Comparison of ENCODE assay signal across 13 mouse cellular contexts in the genomic region with DNA sequence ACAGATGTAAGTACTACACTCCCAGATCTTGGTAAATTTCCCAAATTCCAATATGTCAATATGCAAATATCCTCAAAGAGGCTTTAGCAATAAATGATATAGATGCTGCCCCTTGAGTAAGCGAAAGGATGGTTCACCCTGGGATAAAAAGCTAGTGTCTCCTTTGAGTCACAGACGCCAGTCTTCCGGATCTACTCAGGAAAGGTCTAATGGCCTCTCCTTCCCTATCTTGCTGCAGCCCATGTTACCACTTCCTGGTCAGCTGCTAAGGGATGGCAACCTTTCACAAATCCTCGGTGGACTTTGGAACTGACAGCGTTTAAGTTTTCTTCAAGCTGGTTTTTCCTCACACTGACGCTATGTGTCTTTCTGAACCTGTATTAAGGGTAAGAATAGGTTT. TPM values are rescaled to one million over a fixed set of nuclear protein-coding genes. Genes with fewer than 3 reads are reported as not detected.
DNase-seq lines count a peak whose midpoint lies in the region; ATAC-seq lines count a peak whose summit lies in the region.
"Had no signal": no experiment of that assay in that cellular context is flagged by ENCODE, and none has a peak within 500 bp of the region (broad histone marks: within the 10 kb centered on the region; RNA-seq: fewer than 3 reads in every experiment).

No protein-coding gene starts in this region.

- no peak overlapping the region for H3K9ac ChIP-seq in embryonic facial prominence, embryonic 13.5 days
- H3K9ac ChIP-seq in kidney, embryonic 16.5 days (replicated peaks; ENCODE audit: low read length), result no peak overlapping the region
- no peak overlapping the region for H3K9ac ChIP-seq in limb, embryonic 15.5 days
- H3K9ac ChIP-seq: embryonic facial prominence, embryonic 12.5 days had no signal

- ATAC-seq in embryonic facial prominence, embryonic 13.5 days (ENCODE audit: insufficient number of reproducible peaks, insufficient read depth, low FRiP score, low TSS enrichment, low read depth), result no peak
- ATAC-seq in kidney, embryonic 16.5 days (ENCODE audit: low FRiP score, low TSS enrichment), result no peak; the same call in 1 of the 2 replicates
- no peak for ATAC-seq in limb, embryonic 15.5 days (ENCODE audit: insufficient number of reproducible peaks, low FRiP score, low TSS enrichment, low read depth)
- ATAC-seq in megakaryocyte, adult 5-6 weeks (ENCODE audit: poor library complexity, severe bottlenecking), result peak; percentile 28; the same call in 1 of the 2 replicates
- ATAC-seq: inflammation-experienced regulatory T-cells, adult 6 months had no signal

- H3K4me3 ChIP-seq in embryonic facial prominence, embryonic 13.5 days, result no peak overlapping the region
- no peak overlapping the region for H3K4me3 ChIP-seq in embryonic facial prominence, embryonic 10.5 days
- H3K4me3 ChIP-seq in kidney, embryonic 16.5 days (ENCODE audit: low read length), result no peak overlapping the region
- no peak overlapping the region for H3K4me3 ChIP-seq in limb, embryonic 15.5 days
- no peak overlapping the region for H3K4me3 ChIP-seq in forebrain, embryonic 10.5 days
- H3K4me3 ChIP-seq: embryonic facial prominence, embryonic 12.5 days had no signal

- H3K36me3 ChIP-seq in embryonic facial prominence, embryonic 13.5 days, result no peaks in the 10 kb centered on the region
- H3K36me3 ChIP-seq in embryonic facial prominence, embryonic 10.5 days (replicated peaks), result no peaks in the 10 kb centered on the region
- no peaks in the 10 kb centered on the region for H3K36me3 ChIP-seq in kidney, embryonic 16.5 days (ENCODE audit: insufficient read depth, low read length)
- H3K36me3 ChIP-seq in limb, embryonic 15.5 days, result no peaks in the 10 kb centered on the region
- H3K36me3 ChIP-seq in forebrain, embryonic 10.5 days (replicated peaks), result no peaks in the 10 kb centered on the region
- H3K36me3 ChIP-seq: embryonic facial prominence, embryonic 12.5 days had no signal

- peak overlapping the region; percentile 80 for H3K27ac ChIP-seq in embryonic facial prominence, embryonic 13.5 days
- H3K27ac ChIP-seq in embryonic facial prominence, embryonic 10.5 days (replicated peaks), result no peak overlapping the region
- H3K27ac ChIP-seq in kidney, embryonic 16.5 days (ENCODE audit: low read length), result peak overlapping the region; percentile 58
- peak overlapping the region; percentile 64 for H3K27ac ChIP-seq in limb, embryonic 15.5 days
- H3K27ac ChIP-seq in forebrain, embryonic 10.5 days, result no peak overlapping the region

- no peak for DNase-seq in embryonic facial prominence, embryonic 10.5 days (ENCODE audit: low spot score)
- DNase-seq in kidney, adult 8-10 months, result no peak
- DNase-seq in forebrain, embryonic 10.5 days (ENCODE audit: extremely low spot score, low spot score), result no peak
- no peak for DNase-seq in right cerebral cortex, postnatal 10 days (ENCODE audit: low spot score in 2 of 2)
- DNase-seq: cerebellum, adult 9-10 months; heart, postnatal 10 days had no signal

- H3K4me2 ChIP-seq in embryonic facial prominence, embryonic 13.5 days, result no peak overlapping the region
- H3K4me2 ChIP-seq in kidney, embryonic 16.5 days (replicated peaks; ENCODE audit: low read depth, low read length), result no peak overlapping the region
- no peak overlapping the region for H3K4me2 ChIP-seq in limb, embryonic 15.5 days
- H3K4me2 ChIP-seq: embryonic facial prominence, embryonic 12.5 days had no signal

- H3K27me3 ChIP-seq in embryonic facial prominence, embryonic 13.5 days, result no peaks in the 10 kb centered on the region
- H3K27me3 ChIP-seq in embryonic facial prominence, embryonic 10.5 days (replicated peaks; ENCODE audit: low read depth, poor library complexity, severe bottlenecking), result no peaks in the 10 kb centered on the region
- no peaks in the 10 kb centered on the region for H3K27me3 ChIP-seq in kidney, embryonic 16.5 days (ENCODE audit: insufficient read depth, low read length)
- no peaks in the 10 kb centered on the region for H3K27me3 ChIP-seq in limb, embryonic 15.5 days
- H3K27me3 ChIP-seq in forebrain, embryonic 10.5 days (ENCODE audit: poor library complexity, severe bottlenecking), result no peaks in the 10 kb centered on the region
- H3K27me3 ChIP-seq: embryonic facial prominence, embryonic 12.5 days had no signal

- no peaks in the 10 kb centered on the region for H3K9me3 ChIP-seq in embryonic facial prominence, embryonic 13.5 days
- no peaks in the 10 kb centered on the region; the same call in 1 of the 2 replicates for H3K9me3 ChIP-seq in embryonic facial prominence, embryonic 10.5 days
- no peaks in the 10 kb centered on the region for H3K9me3 ChIP-seq in kidney, embryonic 16.5 days (ENCODE audit: low read length)
- H3K9me3 ChIP-seq in limb, embryonic 15.5 days, result no peaks in the 10 kb centered on the region
- H3K9me3 ChIP-seq in forebrain, embryonic 10.5 days, result no peaks in the 10 kb centered on the region
- H3K9me3 ChIP-seq: embryonic facial prominence, embryonic 12.5 days had no signal

- 83% methylated on average over 6 of the region's 6 CpGs for WGBS in embryonic facial prominence, embryonic 13.5 days
- 87% methylated on average over 6 of the region's 6 CpGs for WGBS in embryonic facial prominence, embryonic 10.5 days
- WGBS in kidney, embryonic 16.5 days, result 71% methylated on average over 6 of the region's 6 CpGs
- 75% methylated on average over 6 of the region's 6 CpGs for WGBS in limb, embryonic 15.5 days
- 93% methylated on average over 6 of the region's 6 CpGs for WGBS in forebrain, embryonic 10.5 days

- peaks cover 25% of the 10 kb centered on the region for H3K4me1 ChIP-seq in embryonic facial prominence, embryonic 13.5 days
- peaks cover 30% of the 10 kb centered on the region for H3K4me1 ChIP-seq in embryonic facial prominence, embryonic 10.5 days
- H3K4me1 ChIP-seq in kidney, embryonic 16.5 days (ENCODE audit: insufficient read depth, low read length), result peaks cover 18% of the 10 kb centered on the region
- peaks cover 17% of the 10 kb centered on the region for H3K4me1 ChIP-seq in limb, embryonic 15.5 days
- H3K4me1 ChIP-seq in forebrain, embryonic 10.5 days, result peaks cover 25% of the 10 kb centered on the region

RNA-seq across cellular contexts. Expression of a gene that starts 24.0 kb away (rescaled TPM):
- polyA plus RNA-seq in embryonic facial prominence, embryonic 13.5 days (2015; fragmentation: Nextera tagmentation; extraction: Ambion mirVana), result 9.7 and 10.1 TPM in 2 replicates
- 3.0 and 5.3 TPM in 2 replicates for polyA plus RNA-seq in embryonic facial prominence, embryonic 10.5 days (2016; fragmentation: Nextera tagmentation; extraction: Ambion mirVana)
- polyA plus RNA-seq in kidney, embryonic 16.5 days (2015; fragmentation: Nextera tagmentation; extraction: Ambion mirVana), result 6.0 and 6.6 TPM in 2 replicates
- 6.5 and 7.1 TPM in 2 replicates for polyA plus RNA-seq in limb, embryonic 15.5 days (2015; fragmentation: Nextera tagmentation; extraction: Ambion mirVana)
- 55.5 and 58.9 TPM in 2 replicates for total RNA-seq in megakaryocyte, adult 5-6 weeks (2015)
- 154 and 155 TPM in 2 replicates for total RNA-seq in megakaryocyte, adult 5-6 weeks (2017)
- 3.1 and 3.4 TPM in 2 replicates for polyA plus RNA-seq in forebrain, embryonic 10.5 days (2016; fragmentation: Nextera tagmentation; extraction: Ambion mirVana)

RNA-seq across cellular contexts. Expression of a gene that starts 28.5 kb away (rescaled TPM):
- 14.1 and 14.3 TPM in 2 replicates for polyA plus RNA-seq in embryonic facial prominence, embryonic 13.5 days (2015; fragmentation: Nextera tagmentation; extraction: Ambion mirVana)
- 15.0 and 17.4 TPM in 2 replicates for polyA plus RNA-seq in embryonic facial prominence, embryonic 10.5 days (2016; fragmentation: Nextera tagmentation; extraction: Ambion mirVana)
- polyA plus RNA-seq in kidney, embryonic 16.5 days (2015; fragmentation: Nextera tagmentation; extraction: Ambion mirVana), result 15.4 and 19.9 TPM in 2 replicates
- 13.7 and 14.0 TPM in 2 replicates for polyA plus RNA-seq in limb, embryonic 15.5 days (2015; fragmentation: Nextera tagmentation; extraction: Ambion mirVana)
- 24.1 and 25.4 TPM in 2 replicates for total RNA-seq in megakaryocyte, adult 5-6 weeks (2015)
- 5.1 TPM in 2 replicates for total RNA-seq in megakaryocyte, adult 5-6 weeks (2017)
- 14.9 and 15.4 TPM in 2 replicates for polyA plus RNA-seq in forebrain, embryonic 10.5 days (2016; fragmentation: Nextera tagmentation; extraction: Ambion mirVana)

RNA-seq across cellular contexts. Expression of a gene that starts 32.9 kb away (rescaled TPM):
- polyA plus RNA-seq in embryonic facial prominence, embryonic 13.5 days (2015; fragmentation: Nextera tagmentation; extraction: Ambion mirVana), result 0.22 TPM in 1 of 2 replicates, not detected in the other
- 0.26 TPM in 1 of 2 replicates, not detected in the other for polyA plus RNA-seq in embryonic facial prominence, embryonic 10.5 days (2016; fragmentation: Nextera tagmentation; extraction: Ambion mirVana)
- not detected in 2 replicates for polyA plus RNA-seq in kidney, embryonic 16.5 days (2015; fragmentation: Nextera tagmentation; extraction: Ambion mirVana)
- 0.19 TPM in 1 of 2 replicates, not detected in the other for polyA plus RNA-seq in limb, embryonic 15.5 days (2015; fragmentation: Nextera tagmentation; extraction: Ambion mirVana)
- 0.45 and 1.1 TPM in 2 replicates for total RNA-seq in megakaryocyte, adult 5-6 weeks (2015)
- total RNA-seq in megakaryocyte, adult 5-6 weeks (2017), result 2.4 TPM in 1 of 2 replicates, not detected in the other
- polyA plus RNA-seq in forebrain, embryonic 10.5 days (2016; fragmentation: Nextera tagmentation; extraction: Ambion mirVana), result not detected in 2 replicates
- total RNA-seq: heart, postnatal 10 days had no signal

RNA-seq across cellular contexts. Expression of a gene that starts 33.6 kb away (rescaled TPM):
- not detected in 2 replicates for polyA plus RNA-seq in embryonic facial prominence, embryonic 13.5 days (2015; fragmentation: Nextera tagmentation; extraction: Ambion mirVana)
- not detected in 2 replicates for polyA plus RNA-seq in embryonic facial prominence, embryonic 10.5 days (2016; fragmentation: Nextera tagmentation; extraction: Ambion mirVana)
- not detected in 2 replicates for polyA plus RNA-seq in kidney, embryonic 16.5 days (2015; fragmentation: Nextera tagmentation; extraction: Ambion mirVana)
- polyA plus RNA-seq in limb, embryonic 15.5 days (2015; fragmentation: Nextera tagmentation; extraction: Ambion mirVana), result not detected in 2 replicates
- not detected in 2 replicates for total RNA-seq in megakaryocyte, adult 5-6 weeks (2015)
- total RNA-seq in megakaryocyte, adult 5-6 weeks (2017), result not detected in 2 replicates
- polyA plus RNA-seq in forebrain, embryonic 10.5 days (2016; fragmentation: Nextera tagmentation; extraction: Ambion mirVana), result not detected in 2 replicates
- total RNA-seq: ES-E14; heart, postnatal 10 days had no signal
- polyA plus RNA-seq: embryonic facial prominence, embryonic 12.5 days; inflammation-experienced regulatory T-cells, adult 6 months had no signal

RNA-seq across cellular contexts. Expression of a gene that starts 44.5 kb away (rescaled TPM):
- 141 and 144 TPM in 2 replicates for polyA plus RNA-seq in embryonic facial prominence, embryonic 13.5 days (2015; fragmentation: Nextera tagmentation; extraction: Ambion mirVana)
- polyA plus RNA-seq in embryonic facial prominence, embryonic 10.5 days (2016; fragmentation: Nextera tagmentation; extraction: Ambion mirVana), result 162 and 164 TPM in 2 replicates
- polyA plus RNA-seq in kidney, embryonic 16.5 days (2015; fragmentation: Nextera tagmentation; extraction: Ambion mirVana), result 109 and 110 TPM in 2 replicates
- polyA plus RNA-seq in limb, embryonic 15.5 days (2015; fragmentation: Nextera tagmentation; extraction: Ambion mirVana), result 99.4 and 106 TPM in 2 replicates
- total RNA-seq in megakaryocyte, adult 5-6 weeks (2015), result 60.7 and 64.7 TPM in 2 replicates
- 110 and 114 TPM in 2 replicates for total RNA-seq in megakaryocyte, adult 5-6 weeks (2017)
- polyA plus RNA-seq in forebrain, embryonic 10.5 days (2016; fragmentation: Nextera tagmentation; extraction: Ambion mirVana), result 157 and 160 TPM in 2 replicates

Comparison
In these comparisons a context has a peak if more than half of its experiments do, and no peak if none do; other contexts are left out.
1. H3K27ac ChIP-seq: peak in embryonic facial prominence, embryonic 13.5 days (single experiment), kidney, embryonic 16.5 days (single experiment) and limb, embryonic 15.5 days (single experiment); none in embryonic facial prominence, embryonic 10.5 days (single experiment) and forebrain, embryonic 10.5 days (single experiment).